Mouse (Mus musculus): Measurements from ENCODE around the gene Zkscan8. TPM values are rescaled to one million over a fixed set of nuclear protein-coding genes. Genes with fewer than 3 reads are reported as not detected.
"Not testable (repeated sequence)": the region's sequence is repeated elsewhere in the genome, so short reads cannot be mapped to it uniquely, and the experiment has no call there.

Gene Zkscan8
- 5.0 and 5.3 TPM in 2 replicates for polyA plus RNA-seq (2015; fragmentation: Nextera tagmentation; extraction: Ambion mirVana)

GRCm38 (mm10) chr13:21530781-21531201, at the start of gene Zkscan8:
Gene Zkscan8 (minus strand): TSS chr13:21531120.
- WGBS = under 1% methylated on average over 39 of the region's 39 CpGs
- Histone ChIP-seq H3K9me3 (no peaks in the 10 kb centered on the region), H3K4me2 (peak within 1 kb of the TSS; percentile 83), H3K27me3 (replicated peaks) (no peaks in the 10 kb centered on the region), H3K4me1 (peaks cover 11% of the 10 kb centered on the region), H3K9ac (peak within 1 kb of the TSS; percentile 95), H3K36me3 (replicated peaks) (0 out of 2 replicates have a peak, but pooled peaks cover 8% of the 10 kb centered on the region), H3K27ac (peak within 1 kb of the TSS; percentile 91), H3K4me3 (peak within 1 kb of the TSS; percentile 92)
- peak; percentile 100 for ATAC-seq (replicated peaks)

- H3K27ac ChIP-seq = no peak within 1 kb of the TSS
- no peaks in the 10 kb centered on the region for H3K36me3 ChIP-seq (replicated peaks)
- WGBS = 50% methylated on average over 1 of the region's 1 CpGs
- no peak within 1 kb of the TSS for H3K4me2 ChIP-seq
- no peak for ATAC-seq (replicated peaks)
- no peaks in the 10 kb centered on the region for H3K4me1 ChIP-seq
- no peaks in the 10 kb centered on the region for H3K27me3 ChIP-seq (replicated peaks)
- no peaks in the 10 kb centered on the region for H3K9me3 ChIP-seq
- no peak within 1 kb of the TSS for H3K9ac ChIP-seq
- H3K4me3 ChIP-seq = no peak within 1 kb of the TSS
These were observed 28.9 kb upstream of the Zkscan8 start, which contains the start of gene Olfr1535 for GRCm38 (mm10) chr13:21559793-21560192. Gene Olfr1535 (minus strand): TSS chr13:21559893.

- no peak overlapping the region for H3K4me2 ChIP-seq
- no peaks in the 10 kb centered on the region for H3K36me3 ChIP-seq (replicated peaks)
- no peak overlapping the region for H3K27ac ChIP-seq
- no peaks in the 10 kb centered on the region for H3K9me3 ChIP-seq
- no peak overlapping the region for H3K4me3 ChIP-seq
- no peaks in the 10 kb centered on the region for H3K27me3 ChIP-seq (replicated peaks)
- WGBS = 62% methylated on average over 3 of the region's 3 CpGs
- H3K4me1 ChIP-seq = no peaks in the 10 kb centered on the region
- H3K9ac ChIP-seq = no peak overlapping the region
- no peak for ATAC-seq (replicated peaks)
These were observed 19.6 kb upstream of the Zkscan8 start for GRCm38 (mm10) chr13:21550416-21551110.

GRCm38 (mm10) chr13:21549487-21549886, 18.6 kb upstream of the Zkscan8 start:
- no peak overlapping the region for H3K4me3 ChIP-seq
- no peak overlapping the region for H3K9ac ChIP-seq
- H3K27me3 ChIP-seq (replicated peaks) = no peaks in the 10 kb centered on the region
- WGBS = 88% methylated on average over 3 of the region's 3 CpGs
- H3K27ac ChIP-seq = no peak overlapping the region
- H3K4me1 ChIP-seq = no peaks in the 10 kb centered on the region
- no peak for ATAC-seq (replicated peaks)
- H3K36me3 ChIP-seq (replicated peaks) = no peaks in the 10 kb centered on the region
- no peaks in the 10 kb centered on the region for H3K9me3 ChIP-seq
- H3K4me2 ChIP-seq = no peak overlapping the region

- Histone ChIP-seq H3K4me3 (no peak within 1 kb of the TSS), H3K27me3 (replicated peaks) (no peaks in the 10 kb centered on the region), H3K4me1 (no peaks in the 10 kb centered on the region), H3K9me3 (no peaks in the 10 kb centered on the region), H3K36me3 (replicated peaks) (no peaks in the 10 kb centered on the region), H3K9ac (no peak within 1 kb of the TSS), H3K27ac (no peak within 1 kb of the TSS), H3K4me2 (no peak within 1 kb of the TSS)
- WGBS = 86% methylated on average over 1 of the region's 1 CpGs
- ATAC-seq (replicated peaks) = no peak
These were observed 11.8 kb upstream of the Zkscan8 start, which contains the start of gene Olfr1366 for GRCm38 (mm10) chr13:21542708-21543107. Gene Olfr1366 (minus strand): TSS chr13:21542808.

GRCm38 (mm10) chr13:21530136-21530535, 784 bp downstream of the Zkscan8 start:
- Histone ChIP-seq H3K27ac (no peak overlapping the region), H3K36me3 (replicated peaks) (peaks cover 11% of the 10 kb centered on the region; the same call in 1 of the 2 replicates), H3K27me3 (replicated peaks) (no peaks in the 10 kb centered on the region), H3K4me1 (peaks cover 11% of the 10 kb centered on the region), H3K4me3 (peak overlapping the region; percentile 92), H3K4me2 (peak overlapping the region; percentile 83), H3K9ac (no peak overlapping the region), H3K9me3 (no peaks in the 10 kb centered on the region)
- WGBS = 51% methylated on average over 7 of the region's 7 CpGs
- no peak for ATAC-seq (replicated peaks)

GRCm38 (mm10) chr13:21506221-21506649, 24.7 kb downstream of the Zkscan8 start:
- no peaks in the 10 kb centered on the region for H3K27me3 ChIP-seq (replicated peaks)
- no peaks in the 10 kb centered on the region for H3K36me3 ChIP-seq (replicated peaks)
- peak overlapping the region; percentile 42 for H3K9ac ChIP-seq
- ATAC-seq (replicated peaks) = peak; percentile 100
- peak overlapping the region; percentile 57 for H3K4me2 ChIP-seq
- H3K4me3 ChIP-seq = peak overlapping the region; percentile 50
- H3K27ac ChIP-seq = peak overlapping the region; percentile 73
- peaks cover 2% of the 10 kb centered on the region; the same call in 1 of the 2 replicates for H3K4me1 ChIP-seq
- H3K9me3 ChIP-seq = no peaks in the 10 kb centered on the region
- WGBS = under 1% methylated on average over 21 of the region's 21 CpGs

GRCm38 (mm10) chr13:21502296-21502695, 28.6 kb downstream of the Zkscan8 start:
- no peaks in the 10 kb centered on the region for H3K9me3 ChIP-seq
- no peak overlapping the region for H3K27ac ChIP-seq
- ATAC-seq (replicated peaks) = no peak
- H3K27me3 ChIP-seq (replicated peaks) = no peaks in the 10 kb centered on the region
- no peaks in the 10 kb centered on the region for H3K36me3 ChIP-seq (replicated peaks)
- no peak overlapping the region for H3K4me2 ChIP-seq
- WGBS = 92% methylated on average over 5 of the region's 5 CpGs
- H3K4me3 ChIP-seq = no peak overlapping the region
- peaks cover 2% of the 10 kb centered on the region; the same call in 1 of the 2 replicates for H3K4me1 ChIP-seq
- H3K9ac ChIP-seq = no peak overlapping the region

- WGBS = 92% methylated on average over 17 of the region's 17 CpGs
- not testable (repeated sequence) for H3K27me3 ChIP-seq (replicated peaks)
These were observed 29.7 kb downstream of the Zkscan8 start, which contains the start of gene Gm11273 for GRCm38 (mm10) chr13:21501182-21501581. Gene Gm11273 (minus strand): TSS chr13:21501418.

GRCm38 (mm10) chr13:21495080-21495479, 35.8 kb downstream of the Zkscan8 start, which contains the start of gene AK157302:
Gene AK157302 (plus strand): TSS chr13:21495223.
- H3K4me1 ChIP-seq = no peaks in the 10 kb centered on the region
- no peaks in the 10 kb centered on the region for H3K36me3 ChIP-seq (replicated peaks)
- no peak within 1 kb of the TSS for H3K9ac ChIP-seq
- WGBS = 95% methylated on average over 21 of the region's 21 CpGs
- H3K9me3 ChIP-seq = no peaks in the 10 kb centered on the region
- no peak for ATAC-seq (replicated peaks)
- no peak within 1 kb of the TSS for H3K4me2 ChIP-seq
- no peak within 1 kb of the TSS for H3K27ac ChIP-seq
- H3K27me3 ChIP-seq (replicated peaks) = no peaks in the 10 kb centered on the region
- H3K4me3 ChIP-seq = no peak within 1 kb of the TSS

More at GRCm38 (mm10) chr13:21501182-21501581, 29.7 kb downstream of the Zkscan8 start, which contains the start of gene Gm11273:
- H3K4me2 ChIP-seq; H3K9ac ChIP-seq; H3K4me1 ChIP-seq; H3K36me3 ChIP-seq (replicated peaks); H3K4me3 ChIP-seq; H3K9me3 ChIP-seq; ATAC-seq (replicated peaks); H3K27ac ChIP-seq: not testable (repeated sequence)

GRCm38 (mm10) chr13:21492847-21493246, 38.1 kb downstream of the Zkscan8 start:
- H3K27me3 ChIP-seq (replicated peaks) = no peaks in the 10 kb centered on the region
- no peak overlapping the region for H3K4me2 ChIP-seq
- WGBS = 94% methylated on average over 5 of the region's 5 CpGs
- ATAC-seq (replicated peaks) = no peak
- H3K4me1 ChIP-seq = no peaks in the 10 kb centered on the region
- H3K27ac ChIP-seq = no peak overlapping the region
- no peak overlapping the region for H3K9ac ChIP-seq
- H3K36me3 ChIP-seq (replicated peaks) = peaks cover 3% of the 10 kb centered on the region; the same call in 1 of the 2 replicates
- no peak overlapping the region for H3K4me3 ChIP-seq
- H3K9me3 ChIP-seq = no peaks in the 10 kb centered on the region

GRCm38 (mm10) chr13:21486881-21487280, 44.0 kb downstream of the Zkscan8 start:
- Histone ChIP-seq H3K4me2 (no peak overlapping the region), H3K4me1 (no peaks in the 10 kb centered on the region), H3K9me3 (no peaks in the 10 kb centered on the region; the same call in 1 of the 2 replicates), H3K27me3 (replicated peaks) (no peaks in the 10 kb centered on the region), H3K27ac (no peak overlapping the region), H3K9ac (no peak overlapping the region), H3K36me3 (replicated peaks) (peaks cover 29% of the 10 kb centered on the region), H3K4me3 (no peak overlapping the region)
- ATAC-seq (replicated peaks) = no peak
- 96% methylated on average over 1 of the region's 1 CpGs for whole genome bisulfite sequencing
